Mouse (Mus musculus): Measurements from ENCODE around the gene Mta2.
"Not testable (repeated sequence)": the region's sequence is repeated elsewhere in the genome, so short reads cannot be mapped to it uniquely, and the experiment has no call there.

Mta2 gene

GRCm38 (mm10) chr19:8941515-8942217 is at the start of gene Mta2:
Gene Mta2 (plus strand): TSS chr19:8941875.
- peak; percentile 97 for DNase-seq

DNA sequence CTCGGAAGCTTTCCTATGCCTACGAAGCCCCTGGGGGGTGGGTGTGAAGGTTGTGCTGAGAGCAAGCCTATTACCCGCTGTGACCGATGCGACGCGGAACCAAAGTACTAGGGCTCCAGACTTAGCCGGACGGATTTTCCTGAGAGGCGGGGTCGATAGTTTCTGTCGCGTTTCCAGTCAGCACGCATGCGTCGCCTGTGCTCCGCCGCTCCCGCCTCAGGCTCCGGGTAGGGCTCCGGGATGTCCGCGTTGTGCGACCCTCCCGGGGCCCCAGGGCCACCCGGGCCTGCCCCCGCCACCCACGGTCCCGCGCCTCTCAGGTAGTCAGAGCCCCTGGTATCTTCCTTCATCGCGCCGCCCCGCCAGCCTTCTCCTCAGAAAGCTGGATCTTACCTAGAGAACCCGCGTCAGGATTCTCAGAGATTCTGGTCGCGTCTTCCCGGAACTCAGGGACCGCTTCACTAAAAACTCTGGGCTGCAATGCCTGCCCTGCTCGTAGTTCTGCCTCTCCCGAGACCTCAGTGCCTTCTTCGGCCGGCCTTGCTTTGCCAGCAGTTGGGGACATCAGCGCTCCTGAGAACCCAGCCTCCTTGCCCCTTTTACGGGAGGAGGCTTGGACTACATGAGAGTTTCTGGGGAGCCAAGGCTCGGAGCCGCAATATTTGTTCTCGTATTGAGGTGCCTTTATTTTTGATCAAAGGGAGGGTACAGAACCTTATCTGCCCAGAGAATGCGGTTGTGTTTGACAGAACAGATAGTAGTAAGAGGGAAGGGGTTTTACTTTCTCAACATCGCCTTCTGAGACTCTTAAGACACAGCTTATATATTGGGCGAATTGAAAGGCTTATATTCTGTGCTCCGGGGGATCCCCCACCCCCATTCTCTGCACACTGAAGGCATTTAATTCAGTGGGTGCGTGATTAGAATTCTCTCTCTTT is 48.6 kb upstream of the Mta2 start, which contains the start of gene Ints5:
Ints5 (plus strand) TSS at position 177 of the 938 bp plus-strand sequence.
- DNase-seq: peak; percentile 85

GRCm38 (mm10) chr19:8895397-8895960 is 46.2 kb upstream of the Mta2 start:
- peak; percentile 61 for DNase-seq

DNA sequence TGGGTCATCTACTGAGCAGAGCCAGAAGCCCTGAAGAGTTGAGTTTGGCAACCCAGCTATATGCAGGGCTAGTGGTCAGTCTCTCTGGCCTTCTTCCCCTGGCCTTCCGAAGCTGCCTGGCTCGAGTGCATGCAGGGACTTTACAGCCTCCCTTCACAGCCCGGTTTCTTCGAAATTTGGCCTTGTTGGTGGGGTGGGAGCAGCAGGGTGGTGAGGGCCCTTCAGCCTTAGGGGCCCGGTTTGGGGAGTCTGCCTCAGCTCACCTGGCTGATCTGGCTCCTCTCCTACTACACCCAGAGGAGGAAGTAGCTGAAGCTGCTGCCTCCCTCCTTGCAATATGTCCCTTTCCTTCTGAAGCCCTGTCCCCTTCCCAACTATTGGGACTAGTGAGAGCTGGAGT is 45.4 kb upstream of the Mta2 start:
- DNase-seq: not testable (repeated sequence)

DNA sequence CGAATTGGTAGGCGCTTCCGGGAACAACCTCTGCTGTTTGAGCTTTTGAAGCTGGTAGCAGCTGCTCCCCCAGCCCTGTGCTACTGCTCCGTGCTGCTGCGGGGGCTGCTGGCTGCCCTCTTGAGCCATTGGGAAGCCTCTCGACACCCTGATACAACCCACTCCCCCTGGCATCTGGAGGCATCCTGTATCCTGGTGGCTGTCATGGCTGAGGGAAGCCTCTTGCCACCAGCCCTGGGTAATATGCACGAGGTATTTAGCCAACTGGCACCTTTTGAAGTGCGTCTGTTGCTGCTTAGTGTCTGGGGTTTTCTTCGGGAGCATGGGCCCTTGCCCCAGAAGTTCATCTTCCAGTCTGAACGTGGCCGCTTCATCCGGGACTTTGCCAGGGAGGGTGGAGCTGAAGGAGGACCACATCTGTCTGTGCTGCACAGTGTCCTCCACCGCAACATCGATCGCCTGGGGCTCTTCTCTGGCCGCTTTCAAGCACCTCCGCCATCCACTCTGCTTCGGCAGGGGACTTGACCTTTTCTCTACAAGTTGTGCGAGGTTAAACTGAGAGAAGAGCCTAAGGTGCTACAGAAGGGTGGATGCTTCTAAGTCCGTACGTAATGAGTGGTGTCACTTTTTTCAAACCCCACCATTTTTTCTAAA is 44.3 kb upstream of the Mta2 start:
- DNase-seq: peak; percentile 71

GRCm38 (mm10) chr19:8897865-8898495 is 43.7 kb upstream of the Mta2 start, which contains the start of gene Ganab:
Gene Ganab (plus strand): TSS chr19:8898071.
- DNase-seq: peak; percentile 96

- DNase-seq: no peak
Observed at GRCm38 (mm10) chr19:8898576-8898975, 43.1 kb upstream of the Mta2 start.

DNA sequence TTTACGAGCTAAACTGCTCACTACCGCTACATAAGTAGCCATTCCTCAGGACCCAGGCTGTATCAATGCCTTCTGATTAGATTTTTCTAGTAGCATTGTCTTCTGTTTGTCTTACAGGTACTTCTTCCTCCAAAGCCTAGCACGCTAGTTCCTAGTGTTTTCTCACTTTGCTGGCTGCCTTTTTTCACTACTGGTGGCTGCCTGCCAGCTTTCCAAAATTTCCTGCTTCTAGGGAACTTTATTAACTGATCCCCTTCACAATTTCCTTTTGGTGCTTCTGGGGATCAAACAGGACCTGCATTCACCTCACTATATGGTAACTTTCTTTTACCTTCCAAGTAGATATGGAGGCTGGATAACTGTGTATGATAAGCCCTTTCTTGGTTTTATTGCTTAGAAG is 42.6 kb upstream of the Mta2 start:
- DNase-seq: no peak

GRCm38 (mm10) chr19:8903412-8903811 is 38.3 kb upstream of the Mta2 start:
- DNase-seq: no peak

DNA sequence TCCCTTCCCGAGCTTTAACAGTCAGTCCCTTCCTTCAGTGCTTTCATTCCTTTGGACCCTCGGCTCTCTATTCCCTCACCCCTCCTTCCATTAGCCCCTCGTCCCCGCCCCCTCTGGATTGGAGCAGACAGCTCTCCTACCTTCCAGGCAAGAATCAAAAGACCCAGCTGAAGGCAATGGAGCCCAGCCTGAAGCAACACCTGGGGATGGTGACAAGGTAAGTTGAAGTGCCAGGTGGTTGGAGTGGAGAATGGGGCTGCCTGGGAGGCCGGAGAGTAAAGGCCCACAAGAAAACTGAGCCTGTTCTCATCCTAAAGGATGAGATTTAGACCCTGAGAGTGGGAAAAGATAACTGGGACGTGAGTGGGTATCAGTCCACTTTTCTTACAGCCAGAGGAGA is 33.1 kb upstream of the Mta2 start:
- DNase-seq: no peak

- DNase-seq: no peak
Observed at GRCm38 (mm10) chr19:8911810-8912209, 29.9 kb upstream of the Mta2 start.

DNA sequence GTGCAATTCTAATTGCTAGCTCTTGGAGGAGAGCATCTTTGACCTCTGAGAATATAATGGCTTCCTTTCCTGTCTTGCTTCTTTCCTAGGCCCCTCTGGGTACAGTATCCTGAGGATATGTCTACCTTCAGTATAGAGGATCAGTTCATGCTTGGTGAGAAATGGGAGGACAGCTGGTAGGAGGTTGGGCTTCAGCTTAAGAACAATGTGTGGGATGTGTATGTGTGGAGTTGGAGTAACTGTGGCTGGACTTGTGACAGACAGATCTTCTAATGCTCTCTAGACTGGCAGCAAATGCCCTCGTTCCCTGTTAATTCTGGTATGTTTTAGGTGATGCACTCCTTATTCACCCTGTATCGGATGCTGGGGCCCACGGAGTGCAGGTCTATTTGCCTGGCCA is 27.5 kb upstream of the Mta2 start:
- DNase-seq: no peak

DNA sequence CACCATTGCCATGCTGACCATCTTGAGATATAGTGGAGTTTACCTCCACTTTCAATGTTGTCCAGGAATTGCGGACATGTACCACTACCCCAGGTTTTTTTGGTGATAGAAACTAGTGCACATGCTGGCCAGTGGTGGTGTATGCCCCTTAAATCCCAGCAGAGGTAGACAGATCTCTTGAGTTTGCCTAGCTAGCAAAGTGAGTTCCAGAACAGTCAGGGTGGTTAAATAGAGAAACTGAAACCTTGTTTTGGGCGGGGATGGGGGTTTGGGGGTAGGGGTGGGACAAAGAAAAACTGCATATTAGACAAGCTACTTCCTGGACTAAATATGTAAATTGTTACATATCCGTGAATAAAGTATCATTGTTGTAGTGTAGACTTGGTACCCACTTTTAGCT is 22.7 kb upstream of the Mta2 start:
- DNase-seq: no peak

DNA sequence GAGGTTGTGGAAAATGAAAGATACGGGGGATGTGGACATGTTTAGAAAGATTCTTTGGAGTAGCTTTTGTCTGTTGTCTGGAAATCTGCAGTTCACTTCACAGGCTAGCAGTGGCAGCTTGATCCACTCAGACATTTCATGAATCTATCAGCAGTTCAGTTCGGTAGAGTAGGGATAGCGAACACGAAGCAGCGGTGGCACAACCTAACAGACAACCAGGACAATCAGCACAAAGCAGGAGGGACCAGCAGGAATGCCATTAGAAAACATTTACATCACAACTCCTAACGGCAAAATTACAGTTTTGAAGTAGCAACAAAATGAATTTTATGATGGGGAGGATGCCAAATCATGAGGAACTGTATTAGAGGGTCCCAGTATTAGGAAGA is 22.0 kb upstream of the Mta2 start:
- no peak for DNase-seq

DNA sequence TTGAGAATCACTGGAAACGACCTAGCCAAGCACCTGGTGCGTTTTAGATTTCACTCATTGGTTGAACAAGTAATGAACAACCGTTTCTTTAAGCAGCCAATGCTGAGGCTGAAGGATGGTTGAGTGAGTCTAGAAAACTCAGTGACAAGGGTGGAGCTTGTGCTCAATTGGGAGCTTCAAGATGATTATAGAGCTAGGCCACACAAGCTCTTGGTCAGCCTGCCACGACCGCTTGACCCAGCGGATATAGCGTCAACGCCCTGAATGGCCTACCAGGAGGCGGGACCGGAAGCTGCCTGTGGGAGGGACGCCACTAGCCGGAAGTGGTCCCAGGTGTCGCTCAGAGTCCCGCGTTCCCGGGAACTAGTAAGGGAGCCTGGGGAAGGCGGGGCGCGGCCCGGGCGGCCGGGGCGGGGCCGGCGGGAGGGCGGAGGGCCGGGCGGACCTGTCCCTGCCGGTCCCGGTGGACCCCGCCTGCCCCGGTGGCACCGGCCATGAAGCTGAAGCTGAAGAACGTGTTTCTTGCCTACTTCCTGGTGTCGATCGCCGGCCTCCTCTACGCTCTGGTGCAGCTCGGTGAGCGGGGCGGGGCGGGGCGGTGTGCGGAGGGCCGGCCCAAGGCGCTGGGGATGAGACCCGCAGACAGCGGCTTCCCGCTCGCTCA is 21.5 kb upstream of the Mta2 start, which contains the start of gene B3gat3:
B3gat3 (plus strand) TSS at position 302 of the 664 bp plus-strand sequence.
- peak; percentile 97 for DNase-seq

DNA sequence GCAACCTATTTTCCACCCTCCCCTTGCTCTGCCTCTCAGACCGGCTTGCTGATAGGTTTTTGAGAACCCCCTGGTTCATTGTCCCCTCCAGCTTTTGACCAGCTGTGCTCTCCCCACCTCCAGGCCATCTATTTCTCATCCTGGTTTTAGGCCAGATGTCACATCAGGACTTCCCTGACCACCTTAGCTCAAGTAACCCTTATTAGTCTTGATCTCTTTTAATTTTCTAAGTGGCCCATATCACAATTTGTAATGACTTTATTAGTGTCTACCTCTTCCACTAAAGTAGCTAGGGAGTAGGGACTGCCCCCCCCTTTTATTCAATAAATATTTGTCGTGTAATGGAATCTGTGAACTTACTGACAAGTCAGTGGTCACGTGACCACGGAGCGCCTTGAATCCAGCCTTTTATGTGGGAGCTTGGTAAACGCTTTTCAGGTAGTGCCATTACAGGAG is 20.8 kb upstream of the Mta2 start:
- no peak for DNase-seq

DNA sequence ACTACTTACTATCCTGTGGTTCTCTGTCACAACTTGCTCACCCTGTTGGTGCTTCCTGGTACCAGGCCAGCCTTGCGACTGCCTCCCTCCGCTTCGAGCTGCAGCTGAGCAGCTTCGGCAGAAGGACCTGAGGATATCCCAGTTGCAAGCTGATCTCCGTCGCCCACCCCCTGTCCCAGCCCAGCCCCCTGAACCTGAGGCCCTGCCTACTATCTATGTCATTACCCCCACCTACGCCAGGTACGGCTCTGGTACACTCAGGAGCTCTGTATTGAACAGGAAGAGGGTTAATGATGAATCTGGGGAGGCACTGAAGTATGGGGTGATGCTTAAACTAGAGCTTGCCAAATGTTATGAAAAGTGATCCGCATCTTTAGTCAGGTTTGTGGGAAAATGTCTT is 19.9 kb upstream of the Mta2 start:
- DNase-seq: peak; percentile 47

GRCm38 (mm10) chr19:8926766-8927165 is 14.9 kb upstream of the Mta2 start:
- peak; percentile 51 for DNase-seq

- DNase-seq: no peak
Observed at GRCm38 (mm10) chr19:8927891-8928525, 13.7 kb upstream of the Mta2 start.

DNA sequence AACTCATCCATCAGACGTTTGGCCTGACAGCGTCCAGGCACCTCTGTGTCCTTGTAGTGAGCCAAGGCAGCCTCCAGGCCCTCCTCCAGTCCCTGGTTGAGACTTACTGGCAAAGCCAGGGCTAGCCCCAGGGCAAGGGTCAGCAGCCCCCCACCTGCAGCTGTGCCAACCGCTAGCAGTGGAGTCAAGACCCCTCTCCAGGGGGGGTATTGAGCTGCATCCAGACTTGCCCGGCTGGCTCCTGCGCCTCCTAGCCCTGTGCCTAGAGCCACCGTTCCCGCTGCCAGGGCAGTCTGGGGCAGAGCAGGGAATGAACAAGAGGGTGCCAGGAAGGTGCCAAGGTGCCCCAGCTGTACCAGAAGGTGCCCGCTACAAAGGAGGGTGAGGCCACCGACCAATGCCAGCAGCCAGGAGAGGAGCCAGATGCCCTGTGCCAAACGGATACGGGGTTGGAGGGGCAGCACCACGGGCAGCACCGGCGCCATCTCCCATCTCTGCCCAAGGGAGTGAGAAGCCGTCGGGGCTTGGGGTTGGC is 12.9 kb upstream of the Mta2 start:
- peak; percentile 87 for DNase-seq

Measured in cerebellum, adult 9-11 months (tissue).